Mouse (Mus musculus) induced T-regulatory cell, adult 2 months (primary cell): Measurements from ENCODE around the gene Gpr161.

Experiments
- DNase-seq: peaks from one replicate; pipeline ENCODE4 v3.0.0-alpha.2; 2012; ENCODE audit warnings: low read depth

The Gpr161 gene

GRCm38 (mm10) chr1:165295489-165295888 is at the start of gene Gpr161:
Gpr161 (plus strand) TSS chr1:165295789.
- DNase-seq, result no peak

DNA sequence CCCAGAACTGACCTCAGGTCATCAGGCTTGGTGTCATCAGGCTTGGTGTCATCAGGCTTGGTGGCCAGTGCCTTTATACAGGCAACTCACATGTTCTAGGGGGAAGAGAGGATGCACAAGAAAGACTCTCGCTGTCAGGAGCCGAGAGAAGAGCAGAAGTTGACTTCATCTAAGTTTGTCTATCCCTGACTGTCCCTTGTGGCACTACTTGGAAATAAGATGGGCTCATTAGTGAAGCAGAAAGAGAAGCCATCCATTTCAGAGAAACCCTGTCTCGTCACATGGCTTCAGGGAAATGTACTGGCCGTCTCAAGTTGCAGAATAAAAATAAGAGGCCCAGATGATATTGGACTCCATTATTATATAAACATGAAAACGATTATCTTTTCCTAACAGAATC is 49.0 kb upstream of the Gpr161 start:
- DNase-seq, result no peak

- no peak for DNase-seq
Observed at GRCm38 (mm10) chr1:165247085-165247484, 48.5 kb upstream of the Gpr161 start.

- DNase-seq, result no peak
Observed at GRCm38 (mm10) chr1:165247788-165248187, 47.8 kb upstream of the Gpr161 start.

GRCm38 (mm10) chr1:165248842-165249241 is 46.7 kb upstream of the Gpr161 start:
- DNase-seq, result no peak

GRCm38 (mm10) chr1:165250546-165250945 is 45.0 kb upstream of the Gpr161 start:
- DNase-seq, result no peak

GRCm38 (mm10) chr1:165252027-165252671 is 43.4 kb upstream of the Gpr161 start:
- peak; percentile 75 for DNase-seq

- DNase-seq, result no peak
Observed at GRCm38 (mm10) chr1:165274946-165275345, 20.6 kb upstream of the Gpr161 start.

DNA sequence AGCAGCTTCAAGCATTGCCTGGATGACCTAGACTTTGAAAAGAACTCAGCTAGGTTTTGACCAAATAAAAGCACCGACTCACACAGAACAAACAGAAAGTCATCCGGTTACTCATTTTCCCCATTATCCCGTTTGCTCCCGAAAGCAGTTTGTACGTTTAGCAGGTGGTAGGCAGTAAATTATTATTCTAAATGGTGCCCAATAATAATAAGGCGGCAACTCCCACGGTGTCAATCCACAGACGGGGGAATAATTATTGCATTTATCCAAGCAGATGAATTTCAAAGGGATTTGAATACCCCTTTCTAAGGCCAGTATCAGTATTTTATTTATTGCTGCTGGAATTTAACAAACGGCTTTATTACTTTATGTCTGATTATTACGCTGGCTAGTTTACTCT is 14.8 kb upstream of the Gpr161 start:
- DNase-seq, result no peak

GRCm38 (mm10) chr1:165281351-165282221 is 14.0 kb upstream of the Gpr161 start:
- DNase-seq, result peak; percentile 18

DNA sequence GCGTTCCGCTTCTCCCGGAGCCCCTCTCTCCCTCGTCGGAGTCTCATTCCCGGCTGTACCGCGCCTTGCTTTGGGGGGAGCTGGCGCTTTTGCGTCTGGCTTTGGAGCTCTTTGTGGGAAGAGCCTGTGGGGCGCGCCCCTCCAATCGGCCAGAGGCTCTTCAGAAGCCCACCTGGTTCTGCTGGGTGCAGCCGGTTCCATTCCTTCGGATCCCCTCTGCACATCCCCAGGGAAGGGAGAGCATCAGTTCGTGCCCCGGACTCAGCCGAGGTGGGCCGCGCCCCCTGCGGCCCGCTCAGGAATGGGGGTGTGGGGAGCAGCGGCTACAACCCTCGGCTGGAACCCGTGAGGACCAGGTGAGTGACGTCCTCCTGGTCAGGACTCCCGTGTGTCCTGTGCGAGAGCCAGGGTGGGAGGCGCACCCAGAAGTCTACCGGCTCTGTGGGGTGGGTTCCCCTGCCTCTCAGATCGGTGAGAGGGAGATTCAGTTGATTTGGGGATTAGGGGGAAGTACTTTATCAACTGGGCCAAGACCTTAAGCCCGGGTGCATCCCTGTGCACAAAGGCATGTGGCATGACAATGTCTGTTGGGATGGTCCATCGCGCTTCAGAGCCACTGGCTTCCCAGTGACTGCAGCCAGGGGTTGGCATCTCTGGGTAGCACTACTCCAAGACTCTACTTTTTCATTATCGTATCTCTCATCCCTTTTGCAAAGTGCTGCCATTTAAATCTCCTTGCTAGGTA is 13.2 kb upstream of the Gpr161 start:
- DNase-seq, result no peak

DNA sequence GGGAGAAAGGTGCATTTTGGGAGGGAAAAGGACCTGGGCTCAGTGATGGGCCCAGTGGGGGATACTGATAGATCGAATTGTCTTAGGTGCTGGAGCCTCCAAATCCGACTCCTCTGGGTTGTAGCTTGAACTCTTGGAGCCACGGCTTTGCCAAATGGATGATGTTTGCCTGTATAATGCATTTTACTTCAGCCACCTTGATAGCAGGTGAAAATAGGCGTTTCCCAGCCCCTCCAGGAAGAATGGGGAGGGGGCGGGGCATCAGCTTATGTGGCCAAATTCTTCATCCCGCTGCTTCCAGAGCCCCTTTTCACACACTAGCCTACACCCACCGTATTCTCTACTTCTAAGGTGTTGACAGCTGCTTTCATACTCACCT is 12.6 kb upstream of the Gpr161 start:
- no peak for DNase-seq

GRCm38 (mm10) chr1:165284096-165284495 is 11.5 kb upstream of the Gpr161 start:
- DNase-seq, result no peak

- DNase-seq, result no peak
Observed at GRCm38 (mm10) chr1:165288165-165288564, 7.4 kb upstream of the Gpr161 start.

GRCm38 (mm10) chr1:165289831-165290230 is 5.8 kb upstream of the Gpr161 start:
- peak; percentile 38 for DNase-seq

DNA sequence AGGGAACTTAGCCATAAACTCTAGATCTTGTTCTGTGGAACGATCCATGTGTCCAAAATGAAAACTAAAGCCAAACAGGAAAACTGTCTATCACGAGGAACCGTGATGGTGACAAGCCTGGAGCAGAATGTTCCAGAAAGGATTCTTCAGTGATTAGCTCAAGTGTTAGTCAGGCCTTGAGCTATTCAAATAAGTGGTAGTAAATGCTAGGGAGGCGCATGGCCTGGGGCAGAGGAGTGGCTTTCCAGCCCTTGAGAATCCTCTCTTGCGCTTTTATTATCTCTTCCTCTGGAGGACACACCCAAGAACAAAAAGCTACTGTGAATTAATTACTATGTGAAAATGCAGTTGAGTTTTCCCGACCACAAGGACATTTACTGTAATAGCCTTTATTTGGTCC is 4.0 kb upstream of the Gpr161 start:
- no peak for DNase-seq

DNA sequence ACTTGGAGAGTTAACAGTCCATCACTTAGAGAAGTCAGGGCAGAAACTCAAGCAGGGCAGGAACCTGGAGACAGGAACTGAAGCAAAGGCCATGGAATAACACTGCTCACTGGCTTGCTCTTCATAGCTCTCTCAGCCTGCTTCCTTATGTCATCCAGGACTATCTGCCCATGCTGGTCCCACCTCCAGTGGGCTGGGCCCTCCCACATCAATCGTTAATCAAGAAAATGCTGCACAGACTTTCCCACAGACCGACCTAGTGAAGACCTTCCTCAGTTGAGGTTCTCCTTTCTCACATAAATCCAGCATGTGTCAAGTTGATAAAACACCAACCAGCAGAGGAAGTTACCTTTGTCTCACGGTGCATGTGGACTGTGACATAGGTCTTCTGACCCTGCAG is 5.5 kb downstream of the Gpr161 start:
- DNase-seq, result no peak

DNA sequence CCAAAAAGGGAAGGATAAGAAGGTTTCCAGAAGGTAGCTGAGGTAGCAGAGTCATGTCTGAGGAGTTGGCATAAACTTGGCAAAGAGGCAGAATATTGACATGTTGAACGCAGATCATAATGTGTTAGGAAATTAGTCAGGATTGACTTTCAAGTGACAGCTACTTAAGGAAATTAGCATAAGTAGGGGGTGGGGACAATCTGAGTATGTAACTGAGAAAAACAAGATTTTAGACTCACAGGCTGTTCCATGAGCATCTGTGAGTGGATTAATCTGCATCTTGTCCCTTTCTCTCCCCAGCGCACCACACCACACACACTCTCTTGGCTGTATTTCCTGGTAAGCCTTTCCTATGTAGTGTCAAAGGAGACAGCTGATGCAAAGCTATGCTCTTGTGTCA is 6.0 kb downstream of the Gpr161 start:
- DNase-seq, result no peak

DNA sequence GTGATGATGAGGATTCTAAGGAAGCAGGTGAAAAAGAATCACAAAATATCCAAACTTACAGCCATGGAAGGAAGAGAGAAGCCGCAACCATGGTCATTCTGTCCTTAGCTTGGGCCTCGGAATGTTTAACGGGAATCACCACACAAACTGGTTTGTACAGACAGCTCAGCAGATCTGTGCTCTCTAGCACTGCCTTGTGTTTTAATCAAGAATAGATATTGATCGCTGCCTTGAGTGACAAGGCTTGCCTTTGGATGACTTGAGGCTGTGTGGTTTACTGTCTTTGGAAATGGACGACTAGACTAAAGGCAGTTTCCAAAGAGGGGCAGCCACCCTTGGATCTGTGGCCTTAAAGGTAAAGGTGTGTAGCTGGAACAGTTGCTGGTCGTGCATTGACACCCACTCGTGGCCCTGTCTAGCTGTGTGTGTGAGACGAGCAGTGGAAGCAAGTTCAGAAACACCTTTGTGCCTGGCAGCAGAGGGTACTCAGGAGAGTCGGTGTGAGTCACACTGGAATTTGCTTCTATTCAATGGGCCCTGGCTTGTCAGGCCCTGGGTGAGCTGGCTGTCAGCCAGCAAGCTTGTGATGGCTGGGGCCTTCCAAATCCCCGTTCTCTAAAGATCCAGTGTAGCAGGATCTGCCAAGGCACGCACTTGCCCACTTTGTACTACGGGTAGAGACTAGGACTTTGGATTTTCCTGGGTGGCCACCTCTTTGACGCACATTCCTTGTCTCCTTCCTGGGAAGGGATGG is 7.0 kb downstream of the Gpr161 start:
- DNase-seq, result no peak

DNA sequence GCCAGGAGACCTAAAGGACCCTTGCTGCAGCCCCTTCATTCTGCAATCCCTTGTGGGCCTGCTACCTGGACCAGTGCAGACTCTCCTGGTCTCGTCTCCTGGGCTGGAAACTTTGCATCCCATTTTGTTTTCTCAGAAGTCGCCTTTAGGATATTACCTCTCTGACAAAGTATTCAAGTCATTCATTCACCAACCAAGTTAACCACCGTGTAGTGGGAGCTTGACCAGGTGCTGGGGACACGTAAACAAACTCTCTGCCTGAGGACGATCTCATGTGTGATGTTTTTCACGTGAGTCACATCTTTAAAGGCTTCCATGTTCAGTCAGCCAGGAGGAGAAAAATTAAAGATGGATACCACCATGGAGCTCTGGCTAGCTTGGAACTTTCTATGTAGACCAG is 7.6 kb downstream of the Gpr161 start:
- no peak for DNase-seq

GRCm38 (mm10) chr1:165304341-165304740 is 8.8 kb downstream of the Gpr161 start:
- DNase-seq, result no peak

GRCm38 (mm10) chr1:165308180-165308579 is 12.6 kb downstream of the Gpr161 start:
- no peak for DNase-seq
